Mouse (Mus musculus) liver, embryonic 14.5 days (tissue): Measurements from ENCODE around the gene Ctu2. TPM values are rescaled to one million over a fixed set of nuclear protein-coding genes. Genes with fewer than 3 reads are reported as not detected.

ENCODE experiments used
- ATAC-seq: fragments of 200-750 bp; cut with Nextera tagmentation; 2 replicates; pipeline ENCODE4 v1.8.0; 2017; ENCODE audit warnings: moderate number of reproducible peaks, mild to moderate bottlenecking, moderate library complexity; ENCODE audit not compliant: insufficient read depth
- DNase-seq, 3 experiments: peaks; one replicate each; pipeline ENCODE4 v3.0.0-alpha.2; 2012 to 2013; ENCODE audit warnings: low read depth in 3 of 3, low spot score in 3 of 3
- H3K27ac ChIP-seq: fragments of 300-500 bp; sonication (generic); 2 replicates; pipeline ENCODE4 v1.5.1; 2014; ENCODE audit warnings: moderate library complexity, mild to moderate bottlenecking, control low read depth, inconsistent platforms
- H3K27me3 ChIP-seq: fragments of 300-500 bp; sonication (generic); 2 replicates; pipeline ENCODE4 v1.6.1; 2014; ENCODE audit warnings: mild to moderate bottlenecking, low read length, moderate library complexity; ENCODE audit not compliant: control insufficient read depth, insufficient read depth
- H3K36me3 ChIP-seq: fragments of 300-500 bp; sonication (generic); replicated peaks from 2 replicates; pipeline ENCODE4 v1.6.1; 2014; ENCODE audit warnings: low read depth; ENCODE audit not compliant: control insufficient read depth, insufficient read depth
- H3K4me1 ChIP-seq, 2 experiments: fragments of 200-500 bp in 1 of 2; fragments of 300-500 bp in 1 of 2; sonication (generic) in 1 of 2; replicated peaks; 2 replicates each; pipeline ENCODE4 v1.6.1; 2012 to 2014; ENCODE audit warnings: antibody characterized with exemption in 1 of 2, inconsistent platforms in 1 of 2, low read length in 1 of 2; ENCODE audit not compliant: control insufficient read depth in 2 of 2, insufficient read depth in 2 of 2
- H3K4me2 ChIP-seq: fragments of 300-500 bp; sonication (generic); 2 replicates; pipeline ENCODE4 v1.6.1; 2014; ENCODE audit warnings: low read depth, mild to moderate bottlenecking, control low read depth, moderate library complexity
- H3K4me3 ChIP-seq, 2 experiments: fragments of 200-500 bp in 1 of 2; fragments of 300-500 bp in 1 of 2; sonication (generic) in 1 of 2; 2 replicates each; pipeline ENCODE4 v1.5.1; 2012 to 2014; ENCODE audit warnings: low read depth in 2 of 2, low read length in 2 of 2, mild to moderate bottlenecking in 2 of 2, control low read depth in 1 of 2, inconsistent platforms in 1 of 2, moderate library complexity in 1 of 2; ENCODE audit not compliant: insufficient read depth in 1 of 2
- H3K9ac ChIP-seq: fragments of 300-500 bp; sonication (generic); replicated peaks from 2 replicates; pipeline ENCODE4 v1.6.1; 2014; ENCODE audit warnings: mild to moderate bottlenecking, control low read depth, moderate library complexity
- H3K9me3 ChIP-seq: fragments of 300-500 bp; sonication (generic); 2 replicates; pipeline ENCODE4 v1.6.1; 2016; ENCODE audit warnings: low read length, mixed read lengths; ENCODE audit not compliant: control insufficient read depth
- CTCF ChIP-seq: IDR thresholded peaks from 2 replicates; pipeline ENCODE4 v1.5.1; 2016; ENCODE audit warnings: antibody characterized with exemption, low read depth, control low read depth
- EP300 ChIP-seq: IDR thresholded peaks from 2 replicates; pipeline ENCODE4 v1.6.1; 2016; ENCODE audit warnings: antibody characterized with exemption, low read depth
- WGBS: fragments of 180-500 bp; shearing (Covaris S2); extraction: QIAGEN DNeasy Blood & Tissue Kit; methylation state at CpG from one replicate; pipeline ENCODE4 v1.1.7; 2014; ENCODE audit not compliant: insufficient replicate concordance; 5-methylcytosine and 5-hydroxymethylcytosine counted together
- polyA plus RNA-seq, 2 experiments: library from polyadenylated mRNA; depleted of rRNA in 1 of 2; stranded (reverse) in 1 of 2; unstranded in 1 of 2; fragments of >200 nt; fragmentation: Nextera tagmentation in 1 of 2; extraction: Ambion mirVana in 1 of 2; gene quantifications; 2 replicates each; pipeline versions ENCODE4 v1.2.1 to v1.2.3; 2012 to 2014

Gene Ctu2
- polyA plus RNA-seq, 2 experiments, result 11.7 to 13.9 TPM

GRCm38 (mm10) chr8:122483877-122484276 is 7.9 kb downstream of the Ctu2 start:
- no peak overlapping the region for H3K4me3 ChIP-seq
- no peak for ATAC-seq
- WGBS, result 91% methylated on average over 7 of the region's 7 CpGs

DNA sequence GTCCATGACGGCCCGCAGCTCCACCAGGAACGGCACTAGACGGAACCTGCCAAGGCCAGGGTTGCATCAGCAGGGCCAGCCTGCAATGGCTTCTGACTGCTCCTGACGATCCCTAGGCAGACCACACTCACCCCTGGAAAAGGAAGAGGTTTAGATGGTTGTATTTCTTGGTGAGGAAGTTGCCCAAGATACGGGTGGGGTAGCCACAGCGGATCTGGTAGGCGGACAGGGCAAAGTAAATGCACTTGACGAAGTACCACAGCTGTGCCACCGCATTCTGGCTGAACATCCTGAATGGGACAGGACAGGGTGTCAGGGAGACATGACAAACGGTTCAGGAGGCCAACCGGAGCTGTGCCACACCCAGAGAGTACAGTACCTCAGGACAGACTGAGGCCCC is 8.9 kb downstream of the Ctu2 start:
- peaks cover 92% of the 10 kb centered on the region for H3K36me3 ChIP-seq
- no peak overlapping the region for H3K4me2 ChIP-seq
- no peaks in the 10 kb centered on the region for H3K27me3 ChIP-seq
- WGBS, result 74% methylated on average over 12 of the region's 12 CpGs
- no peak overlapping the region for H3K9ac ChIP-seq
- TF ChIP-seq EP300 (no peak), CTCF (no peak)
- DNase-seq (no peak), ATAC-seq (no peak)
- no peaks in the 10 kb centered on the region for H3K9me3 ChIP-seq
- H3K27ac ChIP-seq, result no peak overlapping the region
- no peak overlapping the region for H3K4me3 ChIP-seq
- H3K4me1 ChIP-seq, result no peaks in the 10 kb centered on the region

More at GRCm38 (mm10) chr8:122483877-122484276, 7.9 kb downstream of the Ctu2 start:
- TF ChIP-seq CTCF (peak; percentile 74), EP300 (no peak)
- H3K36me3 ChIP-seq, result peaks cover 83% of the 10 kb centered on the region
- H3K27ac ChIP-seq, result no peak overlapping the region
- no peaks in the 10 kb centered on the region for H3K9me3 ChIP-seq
- H3K27me3 ChIP-seq, result no peaks in the 10 kb centered on the region
- no peaks in the 10 kb centered on the region for H3K4me1 ChIP-seq
- no peak overlapping the region for H3K4me2 ChIP-seq
- no peak for DNase-seq
- H3K9ac ChIP-seq, result no peak overlapping the region

DNA sequence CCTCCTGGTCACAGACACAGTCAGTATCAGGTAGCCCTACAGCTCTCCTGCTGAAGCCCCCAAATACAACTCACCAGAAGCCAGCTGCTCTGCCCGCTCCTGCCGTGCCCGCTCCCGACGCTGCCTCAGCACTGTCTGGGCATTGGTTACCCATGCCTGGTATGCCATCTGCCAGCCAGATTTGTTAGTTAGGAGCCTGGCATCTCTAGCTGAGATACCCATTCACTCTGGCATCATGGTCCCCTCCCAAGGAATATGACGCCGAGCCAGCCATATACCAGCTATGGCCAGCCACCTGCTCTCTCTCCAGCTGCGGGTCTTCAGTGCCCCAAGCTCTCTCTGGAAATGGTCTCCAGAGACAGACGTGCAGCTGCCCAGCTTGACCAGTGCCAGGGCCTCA is 12.4 kb downstream of the Ctu2 start:
- Histone ChIP-seq H3K9me3 (no peaks in the 10 kb centered on the region), H3K4me3 (no peak overlapping the region), H3K36me3 (peaks cover 97% of the 10 kb centered on the region), H3K9ac (no peak overlapping the region), H3K4me1 (no peaks in the 10 kb centered on the region), H3K4me2 (no peak overlapping the region), H3K27ac (no peak overlapping the region), H3K27me3 (no peaks in the 10 kb centered on the region)
- ATAC-seq (no peak), DNase-seq (no peak)
- 95% methylated on average over 9 of the region's 9 CpGs for WGBS
- TF ChIP-seq EP300, result no peak
- TF ChIP-seq CTCF, result no peak

GRCm38 (mm10) chr8:122497016-122497734 is 21.2 kb downstream of the Ctu2 start:
- Histone ChIP-seq H3K9me3 (no peaks in the 10 kb centered on the region), H3K4me2 (no peak overlapping the region), H3K9ac (no peak overlapping the region), H3K4me3 (no peak overlapping the region), H3K27ac (no peak overlapping the region), H3K27me3 (no peaks in the 10 kb centered on the region), H3K36me3 (peaks cover 95% of the 10 kb centered on the region), H3K4me1 (no peaks in the 10 kb centered on the region)
- ATAC-seq (no peak), DNase-seq (no peak)
- 80% methylated on average over 12 of the region's 12 CpGs for WGBS
- TF ChIP-seq EP300 (no peak), CTCF (no peak)

DNA sequence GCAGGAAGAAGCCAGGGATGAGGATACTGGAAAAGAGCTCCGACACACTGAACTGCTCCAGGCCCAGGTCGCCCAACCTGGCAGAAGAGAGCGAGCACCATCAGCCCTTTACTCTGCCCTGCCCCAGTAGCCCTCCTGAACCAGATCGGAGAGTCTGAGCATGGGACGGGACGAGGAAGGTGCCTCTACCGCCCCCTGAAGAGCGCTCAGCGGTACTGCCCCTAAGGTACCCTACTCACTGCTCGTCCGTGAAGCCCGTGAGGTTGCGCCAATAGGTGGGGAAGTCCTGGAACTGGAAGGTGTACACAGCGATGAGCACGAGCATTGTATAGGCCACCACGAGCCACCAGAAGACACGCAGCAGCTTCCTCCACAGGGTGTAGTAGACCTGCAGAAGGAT is 22.0 kb downstream of the Ctu2 start:
- H3K4me2 ChIP-seq, result no peak overlapping the region
- DNase-seq (no peak), ATAC-seq (no peak)
- TF ChIP-seq CTCF (peak; percentile 70), EP300 (no peak)
- WGBS, result 77% methylated on average over 17 of the region's 17 CpGs
- peaks cover 89% of the 10 kb centered on the region for H3K36me3 ChIP-seq
- no peaks in the 10 kb centered on the region for H3K9me3 ChIP-seq
- H3K9ac ChIP-seq, result no peak overlapping the region
- no peaks in the 10 kb centered on the region for H3K4me1 ChIP-seq
- no peaks in the 10 kb centered on the region for H3K27me3 ChIP-seq
- no peak overlapping the region for H3K27ac ChIP-seq
- no peak overlapping the region for H3K4me3 ChIP-seq
